Mouse (Mus musculus) MEL-GATA-1-ER (cell line): ENCODE measurements around the gene Ncbp2.
"Not testable (repeated sequence)": the region's sequence is repeated elsewhere in the genome, so short reads cannot be mapped to it uniquely, and the experiment has no call there.

Experiments used
- DNase-seq: peaks from one replicate; pipeline ENCODE4 v3.0.0-alpha.2; 2012; ENCODE audit warnings: low read depth; ENCODE audit errors: extremely low read depth

Gene Ncbp2

GRCm38 (mm10) chr16:31934550-31935010, 13.7 kb upstream of the Ncbp2 start:
- DNase-seq: no peak

- DNase-seq: no peak
Measured at GRCm38 (mm10) chr16:31935091-31935979, 13.0 kb upstream of the Ncbp2 start.

GRCm38 (mm10) chr16:31936568-31936967, 11.7 kb upstream of the Ncbp2 start:
- no peak for DNase-seq

GRCm38 (mm10) chr16:31938856-31939255, 9.5 kb upstream of the Ncbp2 start:
- DNase-seq: no peak

GRCm38 (mm10) chr16:31940586-31940985, 7.7 kb upstream of the Ncbp2 start:
- DNase-seq: peak; percentile 74

- DNase-seq: peak; percentile 43
Measured at GRCm38 (mm10) chr16:31943980-31944379, 4.3 kb upstream of the Ncbp2 start.

- no peak for DNase-seq
Measured at GRCm38 (mm10) chr16:31944698-31945255, 3.5 kb upstream of the Ncbp2 start.

- no peak for DNase-seq
Measured at GRCm38 (mm10) chr16:31945372-31945771, 2.9 kb upstream of the Ncbp2 start.

- DNase-seq: not testable (repeated sequence)
Measured at GRCm38 (mm10) chr16:31945986-31946385, 2.3 kb upstream of the Ncbp2 start.

- peak; percentile 52 for DNase-seq
Measured at GRCm38 (mm10) chr16:31947333-31947732, 980 bp upstream of the Ncbp2 start.

GRCm38 (mm10) chr16:31947901-31948316, 404 bp upstream of the Ncbp2 start:
- peak; percentile 20 for DNase-seq

- no peak for DNase-seq
Measured at GRCm38 (mm10) chr16:31963224-31963623, 14.9 kb downstream of the Ncbp2 start.

GRCm38 (mm10) chr16:31975258-31975657, 26.9 kb downstream of the Ncbp2 start:
- DNase-seq: no peak

- no peak for DNase-seq
Measured at GRCm38 (mm10) chr16:31979501-31979900, 31.2 kb downstream of the Ncbp2 start.

GRCm38 (mm10) chr16:31980946-31981345, 32.6 kb downstream of the Ncbp2 start:
- no peak for DNase-seq

GRCm38 (mm10) chr16:31992039-31992438, 43.7 kb downstream of the Ncbp2 start:
- peak; percentile 16 for DNase-seq

- no peak for DNase-seq
Measured at GRCm38 (mm10) chr16:31993195-31993594, 44.9 kb downstream of the Ncbp2 start.

- no peak for DNase-seq
Measured at GRCm38 (mm10) chr16:31993946-31994345, 45.6 kb downstream of the Ncbp2 start.

GRCm38 (mm10) chr16:31996371-31996770, 48.1 kb downstream of the Ncbp2 start:
- no peak for DNase-seq

- DNase-seq: peak; percentile 87
Measured at GRCm38 (mm10) chr16:32002509-32003477, 54.5 kb downstream of the Ncbp2 start, which contains the start of gene Senp5. Senp5 (minus strand) TSS chr16:32003287.

- DNase-seq: no peak
Measured at GRCm38 (mm10) chr16:32004731-32005130, 56.4 kb downstream of the Ncbp2 start.
